Mouse (Mus musculus) layer of hippocampus, postnatal 25 days (tissue): ENCODE measurements around the gene 3830406C13Rik. TPM values are rescaled to one million over a fixed set of nuclear protein-coding genes. Genes with fewer than 3 reads are reported as not detected.
A peak's percentile ranks its signal among the peaks of the same experiment; 100 is the strongest.
"Not testable (repeated sequence)": the region's sequence is repeated elsewhere in the genome, so short reads cannot be mapped to it uniquely, and the experiment has no call there.

ENCODE experiments used
- DNase-seq, 2 experiments: peaks; one replicate each; pipeline ENCODE4 v3.0.0; 2022; ENCODE audit warnings: mixed read lengths in 2 of 2, low spot score in 1 of 2; ENCODE audit errors: extremely low spot score in 1 of 2
- total RNA-seq, 2 experiments: library from RNA; stranded (reverse); gene quantifications; 2 replicates each; pipeline ENCODE4 v1.2.3; 2021

3830406C13Rik gene
- total RNA-seq: 10 to 100 TPM; 30.3 to 30.7 TPM

GRCm38 (mm10) chr14:12284141-12284912 is at the start of gene 3830406C13Rik:
Gene 3830406C13Rik (plus strand): TSS chr14:12284173.
- DNase-seq: peak; percentile 74 to 77

- no peak for DNase-seq
These were observed 40.2 kb upstream of the 3830406C13Rik start for GRCm38 (mm10) chr14:12243726-12244125.

GRCm38 (mm10) chr14:12276031-12276430 is 7.9 kb upstream of the 3830406C13Rik start:
- no peak for DNase-seq

- no peak for DNase-seq
These were observed 332 bp upstream of the 3830406C13Rik start, which contains the start of gene Gm49355 for GRCm38 (mm10) chr14:12283641-12284040. Gene Gm49355 (plus strand): TSS chr14:12283976.

- not testable (repeated sequence) for DNase-seq
These were observed 5.8 kb downstream of the 3830406C13Rik start for GRCm38 (mm10) chr14:12289747-12290146.

- DNase-seq: peak; percentile 20 to 39
These were observed 12.4 kb downstream of the 3830406C13Rik start for GRCm38 (mm10) chr14:12296391-12296790.

- DNase-seq: no peak
These were observed 15.2 kb downstream of the 3830406C13Rik start for GRCm38 (mm10) chr14:12299171-12299570.

- DNase-seq: no peak
These were observed 15.7 kb downstream of the 3830406C13Rik start for GRCm38 (mm10) chr14:12299654-12300053.

- no peak for DNase-seq
These were observed 16.3 kb downstream of the 3830406C13Rik start for GRCm38 (mm10) chr14:12300275-12300674.

- DNase-seq: peak in 1 of 2 experiments; percentile 69
These were observed 16.7 kb downstream of the 3830406C13Rik start for GRCm38 (mm10) chr14:12300677-12301076.

- DNase-seq: no peak
These were observed 19.1 kb downstream of the 3830406C13Rik start for GRCm38 (mm10) chr14:12303106-12303505.

- no peak for DNase-seq
These were observed 49.6 kb downstream of the 3830406C13Rik start for GRCm38 (mm10) chr14:12333622-12334021.

GRCm38 (mm10) chr14:12334925-12335324 is 51.0 kb downstream of the 3830406C13Rik start:
- DNase-seq: no peak

GRCm38 (mm10) chr14:12337421-12337997 is 53.5 kb downstream of the 3830406C13Rik start:
- DNase-seq: no peak

GRCm38 (mm10) chr14:12337998-12338809 is 54.2 kb downstream of the 3830406C13Rik start:
- no peak for DNase-seq

- DNase-seq: no peak
These were observed 55.0 kb downstream of the 3830406C13Rik start for GRCm38 (mm10) chr14:12338811-12339565.

GRCm38 (mm10) chr14:12340238-12341074 is 56.5 kb downstream of the 3830406C13Rik start:
- peak in 1 of 2 experiments; percentile 21 for DNase-seq

- DNase-seq: peak; percentile 35 to 47
These were observed 57.3 kb downstream of the 3830406C13Rik start for GRCm38 (mm10) chr14:12341075-12341788.
